Mouse (Mus musculus) liver, adult (tissue): Measurements from ENCODE around the gene Sh3d19.

ENCODE experiments used
- GATA4 ChIP-seq: IDR thresholded peaks from 2 replicates; pipeline ENCODE4 v1.6.1; 2014; ENCODE audit warnings: mild to moderate bottlenecking, low read length; ENCODE audit not compliant: insufficient replicate concordance

Sh3d19 gene

GRCm38 (mm10) chr3:86122156-86122555 is 151.2 kb downstream of the Sh3d19 start:
- TF ChIP-seq GATA4, result no peak

DNA sequence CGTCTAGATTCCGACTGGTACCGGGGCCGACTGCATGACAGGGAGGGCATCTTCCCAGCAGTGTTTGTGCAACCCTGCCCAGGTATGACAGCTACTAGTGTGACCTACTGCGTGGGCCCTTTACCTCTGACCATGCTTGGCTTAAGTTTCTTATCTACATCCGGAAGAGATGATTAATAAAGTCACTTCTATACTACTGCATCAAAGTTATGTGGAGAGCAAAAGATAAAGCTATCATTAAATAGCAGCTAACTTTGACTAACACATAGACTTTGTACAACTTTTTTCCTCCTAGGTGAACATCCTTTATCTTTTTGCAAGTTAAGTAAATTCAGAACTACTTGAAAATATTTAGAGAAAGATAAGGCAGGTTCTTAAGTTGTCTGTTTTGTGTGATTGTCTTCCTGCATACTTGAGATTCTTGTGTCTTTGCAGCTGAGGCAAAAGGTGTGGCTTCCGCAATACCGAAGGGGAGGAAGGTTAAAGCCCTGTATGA is 152.4 kb downstream of the Sh3d19 start:
- TF ChIP-seq GATA4, result no peak

DNA sequence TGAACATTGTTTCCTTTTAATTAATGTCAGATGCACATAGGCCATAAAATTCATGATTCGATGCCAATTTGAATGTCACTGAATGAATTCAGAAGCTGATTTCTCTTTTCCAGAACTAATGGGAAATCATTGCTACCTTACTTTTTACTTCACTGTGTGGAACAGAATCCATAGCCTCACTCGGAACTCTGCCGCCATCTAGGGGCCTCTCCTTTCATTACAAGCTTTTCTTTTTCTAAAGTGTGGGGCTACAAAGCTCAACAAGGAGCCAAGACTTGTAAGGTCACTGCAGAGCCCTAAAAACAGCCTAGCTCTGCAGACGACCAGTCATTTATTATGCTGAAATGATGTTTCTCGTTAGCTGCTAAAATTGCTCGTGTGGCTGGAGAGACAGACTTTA is 158.8 kb downstream of the Sh3d19 start:
- TF ChIP-seq GATA4, result no peak

DNA sequence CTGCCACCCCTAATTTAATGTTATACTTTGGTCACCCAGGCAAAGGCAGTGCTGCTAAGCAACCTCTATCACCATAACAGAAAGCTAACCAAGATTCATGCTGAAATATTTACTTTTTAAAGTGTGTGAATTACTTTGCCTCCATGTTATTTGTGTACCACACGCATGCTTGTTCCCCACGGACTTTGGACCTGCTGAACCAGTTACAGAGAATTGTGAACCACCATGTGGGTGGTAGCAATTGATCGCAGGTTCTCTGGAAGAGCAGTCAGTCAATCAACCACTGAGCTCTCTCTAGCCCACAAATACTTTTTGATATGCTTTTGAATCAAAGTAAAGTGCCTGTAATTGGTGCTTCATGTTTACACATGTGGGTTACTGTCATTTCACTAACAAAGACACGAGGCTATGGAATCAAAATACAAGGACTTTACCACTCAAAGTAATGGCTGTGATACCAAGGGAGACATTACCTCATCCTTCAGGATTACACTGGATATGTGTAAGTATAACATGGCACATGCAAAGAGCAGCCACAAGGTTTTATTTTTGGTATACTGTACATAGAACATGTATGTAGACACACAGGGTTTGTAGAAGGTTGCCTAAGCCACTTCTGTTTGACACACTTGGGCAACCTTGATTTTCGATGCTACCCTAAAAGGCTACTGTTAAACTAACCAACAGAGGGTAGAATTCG is 164.2 kb downstream of the Sh3d19 start:
- no peak for TF ChIP-seq GATA4

GRCm38 (mm10) chr3:86135886-86136563 is 165.1 kb downstream of the Sh3d19 start:
- TF ChIP-seq GATA4, result no peak

DNA sequence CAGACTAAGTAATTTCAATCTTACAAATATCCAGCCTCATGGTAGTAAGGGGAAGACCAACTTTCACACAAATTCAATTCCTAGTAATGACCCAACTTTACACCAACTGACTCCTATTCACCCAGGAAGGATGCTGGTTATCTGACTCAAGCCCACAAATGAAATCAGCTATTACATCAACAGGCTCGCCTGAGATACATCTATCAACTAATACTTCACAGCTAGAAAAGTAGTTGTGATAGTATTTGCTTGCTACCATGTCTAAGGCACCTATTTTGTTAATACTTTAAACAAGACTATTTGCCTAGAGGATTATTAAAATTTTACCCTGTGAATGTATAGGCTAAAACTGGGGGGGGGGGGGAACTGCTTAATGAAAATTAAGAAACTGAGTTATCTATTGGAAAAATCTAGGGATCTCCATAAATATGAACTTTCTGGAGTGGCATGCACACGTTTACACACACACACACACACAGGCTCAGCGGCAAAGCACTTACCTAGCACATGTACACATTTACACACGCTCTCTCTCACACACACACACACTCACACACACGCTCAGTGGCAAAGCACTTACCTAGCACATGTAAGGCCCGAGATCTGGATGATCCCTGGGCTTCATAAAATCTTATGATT is 166.1 kb downstream of the Sh3d19 start:
- no peak for TF ChIP-seq GATA4

DNA sequence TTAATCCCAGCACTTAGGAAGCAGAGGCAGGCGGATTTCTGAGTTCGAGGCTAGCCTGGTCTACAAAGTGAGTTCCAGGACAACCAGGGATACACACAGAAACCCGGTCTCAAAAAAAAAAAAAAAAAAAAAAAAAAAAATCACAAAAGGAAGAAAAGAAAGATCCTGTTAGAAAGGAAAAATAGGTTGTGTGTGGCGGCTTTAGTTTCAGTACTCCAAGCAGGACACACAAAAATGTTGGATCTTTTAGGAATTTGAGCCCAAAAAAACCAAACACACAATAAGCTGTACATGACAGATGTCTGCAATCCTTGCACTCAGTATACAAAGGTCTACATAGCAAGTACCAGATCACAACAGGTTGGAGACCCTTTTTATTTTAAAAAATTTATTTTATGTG is 168.8 kb downstream of the Sh3d19 start:
- TF ChIP-seq GATA4, result no peak

DNA sequence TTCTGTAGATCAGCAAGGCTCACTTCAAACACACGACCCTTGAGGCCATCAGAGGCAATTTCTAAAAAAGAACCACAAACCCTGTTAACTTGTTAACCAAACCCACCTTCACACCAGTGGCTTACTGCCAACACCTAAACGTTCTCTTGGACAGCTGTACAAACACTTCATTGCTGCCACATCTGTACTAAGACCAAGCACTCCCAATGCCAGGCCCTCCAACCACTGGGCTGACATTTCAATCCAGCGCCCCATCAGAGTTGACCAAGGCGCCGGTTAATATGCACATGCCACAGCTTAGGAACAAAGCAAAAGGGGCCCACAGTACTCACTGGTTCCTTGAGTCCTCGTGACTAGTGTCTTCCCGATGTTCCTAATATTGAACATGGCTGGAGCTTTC is 170.5 kb downstream of the Sh3d19 start:
- no peak for TF ChIP-seq GATA4

- no peak for TF ChIP-seq GATA4
Observed at GRCm38 (mm10) chr3:86141886-86142262, 171.0 kb downstream of the Sh3d19 start.

GRCm38 (mm10) chr3:86142263-86142933 is 171.5 kb downstream of the Sh3d19 start, which contains the start of gene Rps3a1:
Gene Rps3a1 (minus strand): TSS chr3:86142702.
- TF ChIP-seq GATA4, result peak; percentile 55; the same call in 1 of the 2 replicates

DNA sequence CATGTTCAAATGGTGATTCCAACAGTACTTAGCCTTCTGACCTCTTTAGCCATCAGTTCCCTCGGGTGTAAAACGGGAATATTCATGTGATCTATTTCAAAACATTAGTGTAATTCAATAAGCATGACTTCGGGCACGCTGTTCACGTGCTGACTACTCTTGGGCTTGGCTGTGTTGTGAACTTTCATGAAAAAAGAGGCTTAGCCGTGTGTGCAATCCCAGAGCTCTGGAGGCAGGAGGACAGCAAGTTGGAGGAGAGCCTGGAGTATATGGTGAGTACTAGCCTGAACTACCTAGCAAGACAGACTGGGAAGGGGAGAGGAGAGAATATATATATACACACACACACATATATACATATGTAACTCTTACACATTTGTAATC is 172.0 kb downstream of the Sh3d19 start:
- no peak for TF ChIP-seq GATA4

- TF ChIP-seq GATA4, result no peak
Observed at GRCm38 (mm10) chr3:86143343-86143742, 172.4 kb downstream of the Sh3d19 start.

GRCm38 (mm10) chr3:86149063-86149462 is 178.2 kb downstream of the Sh3d19 start:
- TF ChIP-seq GATA4, result no peak

DNA sequence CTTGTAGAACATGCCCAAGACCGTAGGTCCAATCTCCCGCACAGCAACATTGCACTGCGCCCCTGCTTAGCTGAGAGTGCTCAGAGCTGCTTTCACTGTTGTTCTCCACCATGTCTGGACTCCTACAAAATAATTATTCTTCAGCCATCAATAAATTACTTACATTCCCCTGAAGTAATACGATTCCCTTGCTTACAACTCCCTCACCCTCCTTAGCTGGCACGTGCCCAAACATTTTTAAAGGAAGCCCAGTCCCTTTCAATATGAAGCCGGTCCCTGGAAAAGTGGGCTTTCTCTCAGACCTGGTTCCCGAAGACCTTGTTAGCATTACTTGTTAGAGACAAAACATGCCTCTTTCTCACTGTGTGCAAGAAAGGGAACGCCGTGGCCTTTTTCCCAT is 178.6 kb downstream of the Sh3d19 start:
- no peak for TF ChIP-seq GATA4

DNA sequence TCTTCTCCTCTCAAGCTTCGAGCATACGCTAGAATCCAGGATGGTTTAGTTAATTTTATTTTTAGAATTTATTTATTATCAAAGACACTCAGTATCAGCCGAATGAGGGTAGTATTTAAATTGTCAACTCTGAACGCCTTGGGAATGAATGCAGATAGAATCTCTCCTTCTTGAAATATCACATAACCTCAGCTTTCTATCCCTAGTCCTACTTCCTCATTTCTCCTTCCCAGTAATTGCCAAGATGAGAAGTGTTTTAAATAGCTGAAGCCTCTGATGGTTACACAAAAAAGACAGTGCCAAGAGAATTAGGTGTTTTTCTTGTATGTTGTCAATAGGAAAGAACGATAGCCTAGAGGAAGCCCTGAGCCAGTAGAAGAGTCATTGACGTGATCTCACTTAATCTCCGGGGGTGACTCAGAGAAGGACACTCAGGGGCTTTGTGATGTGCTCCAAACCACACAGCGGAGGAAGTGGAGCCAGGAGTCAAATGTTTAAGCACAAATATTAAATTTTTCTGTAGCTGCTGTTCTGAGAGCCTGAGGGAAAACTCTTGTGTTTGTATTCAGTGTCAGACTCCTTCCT is 198.0 kb downstream of the Sh3d19 start:
- no peak for TF ChIP-seq GATA4
